Mouse (Mus musculus) testis, adult 2 months (tissue): Measurements from ENCODE around the gene Itch.

Experiments used
- CTCF ChIP-seq: fragments of 200-500 bp; IDR thresholded peaks from 2 replicates; pipeline ENCODE4 v1.5.1; 2012; ENCODE audit warnings: low read depth, mild to moderate bottlenecking, inconsistent platforms, low read length, moderate library complexity; ENCODE audit not compliant: control insufficient read depth, insufficient read depth, insufficient replicate concordance
- POLR2A ChIP-seq: fragments of 200-500 bp; IDR thresholded peaks from 2 replicates; pipeline ENCODE4 v1.6.1; 2012; ENCODE audit warnings: low read depth, mild to moderate bottlenecking, inconsistent platforms, low read length, moderate library complexity; ENCODE audit not compliant: control insufficient read depth

DNA sequence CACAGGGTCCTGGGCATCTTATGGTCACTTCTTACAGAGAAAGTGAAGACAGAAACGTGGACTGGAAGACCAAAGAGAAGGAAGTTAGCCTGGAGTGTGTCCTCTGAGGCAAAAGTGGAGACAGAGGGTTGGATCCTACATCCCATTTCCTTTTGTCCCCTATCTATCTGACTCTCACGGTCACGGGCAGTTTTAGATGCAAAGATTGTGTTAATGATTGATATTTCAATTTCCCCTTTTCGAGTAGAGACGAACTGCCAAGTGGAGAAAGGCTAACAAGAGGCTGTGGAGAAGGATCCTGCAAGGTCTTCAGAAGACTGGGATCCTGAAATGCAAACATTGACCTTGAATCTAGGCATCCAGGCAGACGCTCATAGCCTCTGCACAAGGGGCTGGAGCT lies 45.0 kb upstream of the Itch start:
- TF ChIP-seq CTCF (no peak), POLR2A (no peak)
